Mouse (Mus musculus): ENCODE results near the gene Megf9. TPM values are rescaled to one million over a fixed set of nuclear protein-coding genes. Genes with fewer than 3 reads are reported as not detected.

Megf9 gene
- polyA plus RNA-seq, 1 experiment from 2014 or later, result 10.5 TPM

DNA sequence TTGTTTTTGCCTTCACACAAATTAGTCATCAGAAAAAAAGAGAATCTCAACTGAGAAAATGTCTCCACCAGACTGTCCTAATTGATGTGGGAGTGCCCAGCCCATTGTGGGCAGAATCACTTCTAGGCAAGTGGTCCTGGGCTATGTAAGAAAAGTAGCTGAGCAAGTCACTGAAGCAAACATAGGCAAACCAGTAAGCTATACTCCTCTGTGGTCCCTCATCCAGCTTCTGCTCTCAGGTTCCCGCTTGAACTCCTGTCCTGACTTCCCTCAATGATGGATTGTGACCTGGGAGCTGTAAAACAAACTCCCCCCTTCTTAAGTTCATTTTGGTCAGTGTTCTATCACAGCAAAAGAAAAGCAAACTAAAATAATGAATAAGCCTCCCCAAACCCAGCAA, 37.8 kb downstream of the Megf9 start:
- no peaks in the 10 kb centered on the region for H3K36me3 ChIP-seq (ENCODE audit: insufficient read depth, low read length)
- no peak overlapping the region for H3K27ac ChIP-seq (ENCODE audit: low read length)
- H3K4me1 ChIP-seq (ENCODE audit: insufficient read depth, low read depth, low read length), result no peaks in the 10 kb centered on the region
- no peaks in the 10 kb centered on the region for H3K27me3 ChIP-seq (replicated peaks; ENCODE audit: insufficient read depth, low read length)
- H3K9ac ChIP-seq (replicated peaks; ENCODE audit: low read depth), result no peak overlapping the region
- WGBS, result 67% methylated on average over 1 of the region's 1 CpGs
- no peak overlapping the region for H3K4me2 ChIP-seq (replicated peaks; ENCODE audit: low read depth, low read length)
- TF ChIP-seq CTCF (IDR thresholded peaks at IDR 0.05) (no peak), EP300 (IDR thresholded peaks at IDR 0.05) (no peak)
- DNase-seq (ENCODE audit: low spot score) (no peak), ATAC-seq (no peak)
- H3K4me3 ChIP-seq (ENCODE audit: low read depth, low read length), result no peak overlapping the region
- no peaks in the 10 kb centered on the region for H3K9me3 ChIP-seq (ENCODE audit: low read length)

GRCm38 (mm10) chr4:70489792-70490191, 45.0 kb downstream of the Megf9 start:
- no peaks in the 10 kb centered on the region for H3K27me3 ChIP-seq (replicated peaks; ENCODE audit: insufficient read depth, low read length)
- H3K27ac ChIP-seq (ENCODE audit: low read length), result no peak overlapping the region
- TF ChIP-seq EP300 (IDR thresholded peaks at IDR 0.05), result no peak
- no peak for TF ChIP-seq CTCF (IDR thresholded peaks at IDR 0.05)
- H3K4me3 ChIP-seq (ENCODE audit: low read depth, low read length), result no peak overlapping the region
- H3K36me3 ChIP-seq (ENCODE audit: insufficient read depth, low read length), result no peaks in the 10 kb centered on the region
- no peak for DNase-seq (ENCODE audit: low spot score)
- H3K9ac ChIP-seq (replicated peaks; ENCODE audit: low read depth), result no peak overlapping the region
- no peaks in the 10 kb centered on the region for H3K9me3 ChIP-seq (ENCODE audit: low read length)
- ATAC-seq, result no peak
- 92% methylated on average over 2 of the region's 2 CpGs for WGBS
- no peaks in the 10 kb centered on the region for H3K4me1 ChIP-seq (ENCODE audit: insufficient read depth, low read depth, low read length)
- no peak overlapping the region for H3K4me2 ChIP-seq (replicated peaks; ENCODE audit: low read depth, low read length)

GRCm38 (mm10) chr4:70488415-70488814, 46.4 kb downstream of the Megf9 start:
- Histone ChIP-seq H3K27ac (ENCODE audit: low read length) (no peak overlapping the region), H3K4me3 (ENCODE audit: low read depth, low read length) (no peak overlapping the region), H3K27me3 (replicated peaks; ENCODE audit: insufficient read depth, low read length) (no peaks in the 10 kb centered on the region), H3K9me3 (ENCODE audit: low read length) (no peaks in the 10 kb centered on the region), H3K9ac (replicated peaks; ENCODE audit: low read depth) (no peak overlapping the region), H3K4me1 (ENCODE audit: insufficient read depth, low read depth, low read length) (peaks cover 3% of the 10 kb centered on the region; the same call in 1 of the 2 replicates), H3K4me2 (replicated peaks; ENCODE audit: low read depth, low read length) (no peak overlapping the region), H3K36me3 (ENCODE audit: insufficient read depth, low read length) (no peaks in the 10 kb centered on the region)
- TF ChIP-seq CTCF (IDR thresholded peaks at IDR 0.05) (no peak), EP300 (IDR thresholded peaks at IDR 0.05) (no peak)
- 62% methylated on average over 3 of the region's 3 CpGs for WGBS
- no peak for ATAC-seq
- no peak for DNase-seq (ENCODE audit: low spot score)

DNA sequence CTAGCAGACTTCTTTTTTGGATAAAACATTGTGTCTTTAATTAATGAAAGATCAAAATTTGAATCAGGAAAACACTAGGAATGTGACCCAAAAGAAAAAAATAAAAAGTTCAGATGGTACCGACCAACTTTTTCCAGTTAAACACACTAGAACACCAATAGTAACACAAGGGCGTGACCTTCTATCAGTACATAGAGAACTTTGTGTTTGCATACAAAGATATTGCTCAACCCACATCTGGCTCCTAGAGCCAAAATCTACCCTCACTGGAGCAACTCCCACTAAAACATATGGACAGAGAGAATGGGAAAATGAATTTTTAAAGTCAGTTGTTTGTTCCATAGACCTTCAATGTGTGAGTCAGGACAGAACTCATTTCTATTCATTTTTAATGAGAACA, 50.7 kb downstream of the Megf9 start:
- WGBS, result 50% methylated on average over 2 of the region's 2 CpGs

GRCm38 (mm10) chr4:70481931-70482330, 52.9 kb downstream of the Megf9 start:
- Histone ChIP-seq H3K9me3 (ENCODE audit: low read length) (no peaks in the 10 kb centered on the region), H3K4me3 (ENCODE audit: low read depth, low read length) (no peak overlapping the region), H3K36me3 (ENCODE audit: insufficient read depth, low read length) (no peaks in the 10 kb centered on the region), H3K27me3 (replicated peaks; ENCODE audit: insufficient read depth, low read length) (no peaks in the 10 kb centered on the region), H3K4me2 (replicated peaks; ENCODE audit: low read depth, low read length) (no peak overlapping the region), H3K9ac (replicated peaks; ENCODE audit: low read depth) (no peak overlapping the region), H3K4me1 (ENCODE audit: insufficient read depth, low read depth, low read length) (peaks cover 3% of the 10 kb centered on the region; the same call in 1 of the 2 replicates), H3K27ac (ENCODE audit: low read length) (no peak overlapping the region)
- no peak for ATAC-seq
- TF ChIP-seq EP300 (IDR thresholded peaks at IDR 0.05) (no peak), CTCF (IDR thresholded peaks at IDR 0.05) (no peak)
- 61% methylated on average over 4 of the region's 4 CpGs for WGBS
- no peak for DNase-seq (ENCODE audit: low spot score)

More for the DNA sequence above, 50.7 kb downstream of the Megf9 start:
- H3K27ac ChIP-seq (ENCODE audit: low read length), result no peak overlapping the region
- no peak for ATAC-seq
- no peaks in the 10 kb centered on the region for H3K9me3 ChIP-seq (ENCODE audit: low read length)
- H3K9ac ChIP-seq (replicated peaks; ENCODE audit: low read depth), result no peak overlapping the region
- H3K4me1 ChIP-seq (ENCODE audit: insufficient read depth, low read depth, low read length), result peaks cover 3% of the 10 kb centered on the region; the same call in 1 of the 2 replicates
- DNase-seq (ENCODE audit: low spot score), result peak; percentile 39
- H3K36me3 ChIP-seq (ENCODE audit: insufficient read depth, low read length), result no peaks in the 10 kb centered on the region
- TF ChIP-seq CTCF (IDR thresholded peaks at IDR 0.05) (no peak), EP300 (IDR thresholded peaks at IDR 0.05) (no peak)
- H3K4me2 ChIP-seq (replicated peaks; ENCODE audit: low read depth, low read length), result no peak overlapping the region
- no peak overlapping the region for H3K4me3 ChIP-seq (ENCODE audit: low read depth, low read length)
- H3K27me3 ChIP-seq (replicated peaks; ENCODE audit: insufficient read depth, low read length), result no peaks in the 10 kb centered on the region

DNA sequence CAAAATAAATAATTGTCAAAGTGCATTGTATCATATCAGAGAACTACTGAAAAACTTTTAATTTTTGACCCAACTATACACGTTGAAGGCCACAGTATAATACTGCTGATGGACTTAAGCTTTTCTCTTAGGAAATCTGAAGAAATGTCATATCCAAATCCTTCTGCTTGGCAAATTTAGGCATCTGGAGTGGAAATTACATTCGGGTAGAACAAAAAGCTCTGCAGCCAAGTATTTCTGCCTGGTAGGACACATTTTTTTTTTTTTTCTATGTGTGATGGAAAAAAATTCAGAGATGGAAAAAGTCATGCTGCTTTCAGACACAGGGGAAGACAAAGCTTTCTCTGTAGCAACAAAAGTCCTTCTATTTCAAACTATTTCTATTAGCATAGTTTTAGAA, 63.4 kb downstream of the Megf9 start:
- no peaks in the 10 kb centered on the region for H3K27me3 ChIP-seq (replicated peaks; ENCODE audit: insufficient read depth, low read length)
- H3K9ac ChIP-seq (replicated peaks; ENCODE audit: low read depth), result no peak overlapping the region
- no peak overlapping the region for H3K27ac ChIP-seq (ENCODE audit: low read length)
- H3K9me3 ChIP-seq (ENCODE audit: low read length), result no peaks in the 10 kb centered on the region
- TF ChIP-seq EP300 (IDR thresholded peaks at IDR 0.05), result no peak
- TF ChIP-seq CTCF (IDR thresholded peaks at IDR 0.05), result no peak
- no peak for ATAC-seq
- no peak overlapping the region for H3K4me3 ChIP-seq (ENCODE audit: low read depth, low read length)
- WGBS, result 63% methylated on average over 2 of the region's 2 CpGs
- no peak overlapping the region for H3K4me2 ChIP-seq (replicated peaks; ENCODE audit: low read depth, low read length)
- DNase-seq (ENCODE audit: low spot score), result no peak
- no peaks in the 10 kb centered on the region for H3K36me3 ChIP-seq (ENCODE audit: insufficient read depth, low read length)
- H3K4me1 ChIP-seq (ENCODE audit: insufficient read depth, low read depth, low read length), result no peaks in the 10 kb centered on the region

Measured in lung, postnatal 0 days (tissue).